ENCODE assay signal across 7 mouse cellular contexts in genomic region chr4:114999773-115000428, GRCm38 (mm10). TPM values are rescaled to one million over a fixed set of nuclear protein-coding genes. Genes with fewer than 3 reads are reported as not detected.
DNase-seq lines count a peak whose midpoint lies in the region; ATAC-seq lines count a peak whose summit lies in the region.

Gene Stil (plus strand): TSS chr4:115000159.

- no peaks in the 10 kb centered on the region for H3K27me3 ChIP-seq in embryonic facial prominence, embryonic 12.5 days
- H3K27me3 ChIP-seq in limb, embryonic 11.5 days (ENCODE audit: control insufficient read depth, insufficient read depth, low read length), result no peaks in the 10 kb centered on the region
- H3K27me3 ChIP-seq in midbrain, embryonic 14.5 days (ENCODE audit: control insufficient read depth, insufficient read depth, low read length), result no peaks in the 10 kb centered on the region

- DNase-seq in adrenal gland, postnatal 25 days, result peak; percentile 96
- peak; percentile 100 for DNase-seq in heart, adult 11 months
- peak; percentile 93 for DNase-seq in kidney, adult 18-20 months
- peak; percentile 97 for DNase-seq in limb, embryonic 11.5 days (ENCODE audit: low spot score)
- DNase-seq in midbrain, embryonic 14.5 days, result peak; percentile 98
- DNase-seq in spleen, adult 18-20 months, result peak; percentile 86 to 87

- peak within 1 kb of the TSS; percentile 50 for H3K9ac ChIP-seq in embryonic facial prominence, embryonic 12.5 days
- H3K9ac ChIP-seq in limb, embryonic 11.5 days (ENCODE audit: low read length), result peak within 1 kb of the TSS; percentile 78
- peak within 1 kb of the TSS; percentile 58 for H3K9ac ChIP-seq in midbrain, embryonic 14.5 days (replicated peaks; ENCODE audit: low read length)

- under 1% methylated on average over 52 of the region's 52 CpGs for WGBS in embryonic facial prominence, embryonic 12.5 days
- under 1% methylated on average over 52 of the region's 52 CpGs for WGBS in limb, embryonic 11.5 days
- under 1% methylated on average over 52 of the region's 52 CpGs for whole genome bisulfite sequencing in midbrain, embryonic 14.5 days

- peaks cover 10% of the 10 kb centered on the region for H3K36me3 ChIP-seq in embryonic facial prominence, embryonic 12.5 days
- H3K36me3 ChIP-seq in limb, embryonic 11.5 days (ENCODE audit: control insufficient read depth, insufficient read depth, low read length), result no peaks in the 10 kb centered on the region
- 0 out of 2 replicates have a peak, but pooled peaks cover under 1% of the 10 kb centered on the region for H3K36me3 ChIP-seq in midbrain, embryonic 14.5 days (ENCODE audit: control insufficient read depth, insufficient read depth, low read length)

- peaks cover 14% of the 10 kb centered on the region for H3K4me1 ChIP-seq in embryonic facial prominence, embryonic 12.5 days
- peaks cover 6% of the 10 kb centered on the region for H3K4me1 ChIP-seq in limb, embryonic 11.5 days (ENCODE audit: control insufficient read depth, insufficient read depth, low read length)
- 0 out of 2 replicates have a peak, but pooled peaks cover 7% of the 10 kb centered on the region for H3K4me1 ChIP-seq in midbrain, embryonic 14.5 days (ENCODE audit: control insufficient read depth, insufficient read depth, low read length)

- peak within 1 kb of the TSS; percentile 58 for H3K4me2 ChIP-seq in embryonic facial prominence, embryonic 12.5 days (replicated peaks)
- H3K4me2 ChIP-seq in limb, embryonic 11.5 days (ENCODE audit: low read depth, severe bottlenecking), result peak within 1 kb of the TSS; percentile 60
- peak within 1 kb of the TSS; percentile 83 for H3K4me2 ChIP-seq in midbrain, embryonic 14.5 days (ENCODE audit: low read length)

- ATAC-seq in embryonic facial prominence, embryonic 12.5 days (ENCODE audit: insufficient number of reproducible peaks, insufficient read depth, low FRiP score, low TSS enrichment), result peak; percentile 100
- peak; percentile 99 for ATAC-seq in limb, embryonic 11.5 days (ENCODE audit: insufficient number of reproducible peaks, low FRiP score, low TSS enrichment, low read depth)
- peak; percentile 100 for ATAC-seq in midbrain, embryonic 14.5 days (ENCODE audit: low FRiP score, low TSS enrichment)

- peak within 1 kb of the TSS; percentile 88 for H3K27ac ChIP-seq in embryonic facial prominence, embryonic 12.5 days
- peak within 1 kb of the TSS; percentile 87 for H3K27ac ChIP-seq in limb, embryonic 11.5 days (replicated peaks; ENCODE audit: low read depth, low read length)
- H3K27ac ChIP-seq in midbrain, embryonic 14.5 days (replicated peaks; ENCODE audit: low read depth, low read length), result peak within 1 kb of the TSS; percentile 89

- no peaks in the 10 kb centered on the region for H3K9me3 ChIP-seq in embryonic facial prominence, embryonic 12.5 days
- H3K9me3 ChIP-seq in limb, embryonic 11.5 days (ENCODE audit: control insufficient read depth, low read length), result no peaks in the 10 kb centered on the region
- H3K9me3 ChIP-seq in midbrain, embryonic 14.5 days (ENCODE audit: control insufficient read depth, low read length), result no peaks in the 10 kb centered on the region

- H3K4me3 ChIP-seq in embryonic facial prominence, embryonic 12.5 days, result peak within 1 kb of the TSS; percentile 61
- peak within 1 kb of the TSS; percentile 56 for H3K4me3 ChIP-seq in limb, embryonic 11.5 days (ENCODE audit: low read depth, low read length)
- peak within 1 kb of the TSS; percentile 59 for H3K4me3 ChIP-seq in midbrain, embryonic 14.5 days (replicated peaks; ENCODE audit: low read depth, low read length)

RNA-seq across cellular contexts. Expression of gene Stil, which starts in this region (rescaled TPM):
- total RNA-seq in adrenal gland, postnatal 25 days (2021), result 0.94 and 1.2 TPM in 2 replicates
- 13.2 and 17.7 TPM in 2 replicates for polyA plus RNA-seq in embryonic facial prominence, embryonic 12.5 days (2016; fragmentation: Nextera tagmentation; extraction: Ambion mirVana)
- polyA plus RNA-seq in limb, embryonic 11.5 days (2014; fragmentation: Nextera tagmentation; extraction: Ambion mirVana), result 20.1 and 23.0 TPM in 2 replicates
- 1.7 and 4.8 TPM in 2 replicates for polyA plus RNA-seq in midbrain, embryonic 14.5 days (2014; fragmentation: Nextera tagmentation; extraction: Ambion mirVana)

Comparison
In these comparisons a context has a peak if more than half of its experiments do, and no peak if none do; other contexts are left out.
1. Peak in every context shown above with its lines: DNase-seq, ATAC-seq, H3K4me3 ChIP-seq and H3K27ac ChIP-seq.